Mouse (Mus musculus) olfactory bulb, adult 2 months (tissue): ENCODE measurements around the gene Sh3rf1.

Source experiments
- CTCF ChIP-seq: fragments of 200-500 bp; IDR thresholded peaks from 2 replicates; pipeline ENCODE4 v1.5.1; 2012; ENCODE audit warnings: low read depth, mild to moderate bottlenecking, low read length, moderate library complexity; ENCODE audit not compliant: insufficient read depth
- POLR2A ChIP-seq: fragments of 200-500 bp; IDR thresholded peaks from 2 replicates; pipeline ENCODE4 v1.6.1; 2012; ENCODE audit warnings: mild to moderate bottlenecking, low read depth, low read length, moderate library complexity; ENCODE audit not compliant: insufficient read depth

DNA sequence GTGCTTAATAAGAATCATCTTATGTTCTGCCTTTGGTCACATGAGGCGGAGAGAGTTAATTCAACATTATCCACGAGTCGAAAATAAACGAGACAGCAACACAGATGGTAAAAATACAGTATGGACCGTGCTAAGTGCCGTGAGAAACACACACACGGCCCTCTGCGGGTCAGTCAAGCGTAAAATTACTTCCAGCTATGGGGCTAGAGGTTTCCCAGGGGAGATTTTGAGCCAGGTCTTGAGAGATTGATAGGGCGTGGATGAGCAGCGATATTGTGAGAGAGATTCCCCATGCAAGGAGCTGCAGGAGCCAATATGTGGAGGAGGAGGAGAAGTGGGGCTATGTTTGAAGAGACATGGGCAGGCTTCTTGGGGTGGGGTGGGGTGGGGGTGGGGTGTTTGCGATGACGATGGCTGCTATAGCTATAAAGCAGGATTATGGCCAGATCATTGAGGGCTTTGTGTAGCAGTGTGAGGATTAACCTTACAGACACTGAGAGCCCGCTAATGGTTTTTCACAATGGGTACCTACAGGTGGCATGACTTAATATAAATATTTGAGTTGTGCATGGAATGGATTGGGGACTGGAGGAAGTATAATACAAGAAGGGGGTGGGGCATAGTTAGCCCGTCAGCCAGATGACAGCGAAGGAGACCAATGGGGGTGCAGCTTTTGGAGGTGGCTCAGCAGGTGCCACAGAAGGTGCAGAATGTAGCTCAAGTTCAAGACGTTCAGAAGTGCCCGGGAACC is 166.8 kb downstream of the Sh3rf1 start:
- TF ChIP-seq CTCF (no peak), POLR2A (no peak)
